9 mouse cellular contexts compared by ENCODE assay signal in the genomic region with DNA sequence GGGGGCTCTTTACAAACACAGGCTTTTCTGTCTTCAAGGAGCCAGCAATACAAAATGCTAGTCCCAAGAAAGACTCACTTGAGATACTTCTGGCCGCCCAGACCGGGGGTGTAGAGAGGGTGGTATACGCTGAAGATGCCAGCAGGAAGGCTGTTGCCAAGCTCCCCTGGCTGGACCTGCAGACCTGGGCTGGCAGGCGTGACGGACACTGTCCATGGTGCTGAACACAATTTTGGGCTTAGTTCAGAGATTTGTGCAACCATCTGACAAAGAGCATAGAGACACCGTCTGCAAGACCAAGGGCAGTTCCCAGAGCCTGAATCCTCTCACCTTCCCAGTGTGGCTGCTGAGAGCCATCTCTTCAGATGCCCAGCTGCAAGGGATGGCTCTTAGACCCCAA. TPM values are rescaled to one million over a fixed set of nuclear protein-coding genes. Genes with fewer than 3 reads are reported as not detected.
DNase-seq lines count a peak whose midpoint lies in the region; ATAC-seq lines count a peak whose summit lies in the region.
"Had no signal": no experiment of that assay in that cellular context is flagged by ENCODE, and none has a peak within 500 bp of the region (broad histone marks: within the 10 kb centered on the region; RNA-seq: fewer than 3 reads in every experiment).

No protein-coding gene starts in this region.

- H3K4me2 ChIP-seq in kidney, embryonic 15.5 days: no peak overlapping the region
- no peak overlapping the region for H3K4me2 ChIP-seq in neural tube, embryonic 11.5 days (ENCODE audit: low read depth)
- no peak overlapping the region for H3K4me2 ChIP-seq in forebrain, embryonic 15.5 days (replicated peaks)

- H3K4me3 ChIP-seq in kidney, embryonic 15.5 days (replicated peaks): no peak overlapping the region
- H3K4me3 ChIP-seq in neural tube, embryonic 11.5 days (ENCODE audit: low read depth, low read length): no peak overlapping the region
- H3K4me3 ChIP-seq in forebrain, embryonic 15.5 days: no peak overlapping the region

- H3K4me1 ChIP-seq in kidney, embryonic 15.5 days: no peaks in the 10 kb centered on the region
- H3K4me1 ChIP-seq in neural tube, embryonic 11.5 days (ENCODE audit: control insufficient read depth, insufficient read depth, low read length): no peaks in the 10 kb centered on the region
- H3K4me1 ChIP-seq in forebrain, embryonic 15.5 days: no peaks in the 10 kb centered on the region

- no peaks in the 10 kb centered on the region for H3K9me3 ChIP-seq in kidney, embryonic 15.5 days (replicated peaks)
- H3K9me3 ChIP-seq in neural tube, embryonic 11.5 days (ENCODE audit: control insufficient read depth, low read length): no peaks in the 10 kb centered on the region
- no peaks in the 10 kb centered on the region for H3K9me3 ChIP-seq in forebrain, embryonic 15.5 days

- ATAC-seq in kidney, embryonic 15.5 days (replicated peaks; ENCODE audit: low FRiP score): no peak
- ATAC-seq in neural tube, embryonic 11.5 days (ENCODE audit: insufficient read depth, low FRiP score, low TSS enrichment): no peak
- ATAC-seq in megakaryocyte, adult 5-6 weeks (ENCODE audit: poor library complexity, severe bottlenecking): no peak
- no peak for ATAC-seq in forebrain, embryonic 15.5 days (replicated peaks)

- H3K27me3 ChIP-seq in kidney, embryonic 15.5 days: 0 out of 2 replicates have a peak, but pooled peaks cover 5% of the 10 kb centered on the region
- no peaks in the 10 kb centered on the region for H3K27me3 ChIP-seq in neural tube, embryonic 11.5 days (ENCODE audit: control insufficient read depth, insufficient read depth, low read length)
- H3K27me3 ChIP-seq in forebrain, embryonic 15.5 days: no peaks in the 10 kb centered on the region

- no peak overlapping the region for H3K27ac ChIP-seq in kidney, embryonic 15.5 days
- H3K27ac ChIP-seq in neural tube, embryonic 11.5 days (ENCODE audit: low read depth, low read length): no peak overlapping the region
- no peak overlapping the region for H3K27ac ChIP-seq in forebrain, embryonic 15.5 days (replicated peaks)

- H3K9ac ChIP-seq in kidney, embryonic 15.5 days: no peak overlapping the region
- H3K9ac ChIP-seq in neural tube, embryonic 11.5 days (ENCODE audit: low read length): no peak overlapping the region
- H3K9ac ChIP-seq in forebrain, embryonic 15.5 days (replicated peaks): no peak overlapping the region

- H3K36me3 ChIP-seq in kidney, embryonic 15.5 days: no peaks in the 10 kb centered on the region
- no peaks in the 10 kb centered on the region for H3K36me3 ChIP-seq in neural tube, embryonic 11.5 days (ENCODE audit: control insufficient read depth, insufficient read depth, low read length)
- H3K36me3 ChIP-seq in forebrain, embryonic 15.5 days: no peaks in the 10 kb centered on the region

- 14% methylated on average over 6 of the region's 6 CpGs for WGBS in kidney, embryonic 15.5 days
- WGBS in neural tube, embryonic 11.5 days: 22% methylated on average over 6 of the region's 6 CpGs
- 26% methylated on average over 6 of the region's 6 CpGs for WGBS in forebrain, embryonic 15.5 days

- peak; percentile 69 for DNase-seq in kidney, adult 18-20 months
- peak; percentile 13 for DNase-seq in MEL-GATA-1-ER (ENCODE audit: extremely low read depth, low read depth)
- peak; percentile 64 for DNase-seq in c-Kit-positive CD71-negative TER-119-negative erythroid progenitor cells, embryonic 14.5 days (ENCODE audit: low read depth)
- peak; percentile 63 for DNase-seq in kidney, adult 9 months
- peak; percentile 59 for DNase-seq in neural tube, embryonic 11.5 days (ENCODE audit: low spot score)

RNA-seq across cellular contexts. Expression of gene Hcn4, which starts 18.4 kb away (rescaled TPM):
- polyA plus RNA-seq in kidney, embryonic 15.5 days (2015; fragmentation: Nextera tagmentation; extraction: Ambion mirVana): 0.26 and 0.40 TPM in 2 replicates
- 1.2 and 1.4 TPM in 2 replicates for polyA plus RNA-seq in neural tube, embryonic 11.5 days (2014; fragmentation: Nextera tagmentation; extraction: Ambion mirVana)
- total RNA-seq in megakaryocyte, adult 5-6 weeks (2015): not detected in 2 replicates
- not detected in 2 replicates for total RNA-seq in megakaryocyte, adult 5-6 weeks (2017)
- polyA plus RNA-seq in forebrain, embryonic 15.5 days (2015; fragmentation: Nextera tagmentation; extraction: Ambion mirVana): 2.6 TPM in 2 replicates
- polyA plus RNA-seq: liver, embryonic 16.5 days had no signal

Comparison
In these comparisons a context has a peak if more than half of its experiments do, and no peak if none do; other contexts are left out.
1. DNase-seq: peak in every context shown above with its lines; median percentile 69 in kidney, adult 18-20 months; 64 in c-Kit-positive CD71-negative TER-119-negative erythroid progenitor cells, embryonic 14.5 days; 63 in kidney, adult 9 months; 59 in neural tube, embryonic 11.5 days; 13 in MEL-GATA-1-ER.